Mouse (Mus musculus) lung, adult 2 months (tissue): ENCODE measurements at regions not wholly inside any gene's neighbourhood (a gene's known extent, or its start where the extent isn't known, plus 50 kb on each side); places are given as distances from the start of the nearest gene placed in this dataset.
A peak's percentile ranks its signal among the peaks of the same experiment; 100 is the strongest.

Experiments used
- DNase-seq: peaks from one replicate; pipeline ENCODE4 v3.0.0; 2022
- H3K4me1 ChIP-seq: fragments of 200-500 bp; 2 replicates; pipeline ENCODE4 v1.6.1; 2011; ENCODE audit warnings: low read length; ENCODE audit not compliant: control insufficient read depth, insufficient read depth
- H3K4me3 ChIP-seq: fragments of 200-500 bp; replicated peaks from 2 replicates; pipeline ENCODE3; 2011; ENCODE audit warnings: low read depth, mild to moderate bottlenecking, control low read depth, low read length; ENCODE audit errors: extremely low read depth
- CTCF ChIP-seq: fragments of 200-500 bp; IDR thresholded peaks from 2 replicates; pipeline ENCODE4 v1.5.1; 2011; ENCODE audit warnings: mild to moderate bottlenecking, low read length, control low read depth; ENCODE audit not compliant: insufficient read depth
- POLR2A ChIP-seq: fragments of 200-500 bp; IDR thresholded peaks from 2 replicates; pipeline ENCODE4 v1.6.1; 2011; ENCODE audit warnings: low read depth, mild to moderate bottlenecking, control low read depth, low read length, borderline replicate concordance; ENCODE audit errors: extremely low read depth
- WGBS: fragments of 180-500 bp; shearing (Covaris S2); methylation state at CpG from one replicate; pipeline ENCODE4 v1.1.7; 2018; 5-methylcytosine and 5-hydroxymethylcytosine counted together

GRCm38 (mm10) chr7:74224378-74224777 lies 210.9 kb upstream of the St8sia2 start:
- no peak for DNase-seq
- WGBS = 75% methylated on average over 3 of the region's 3 CpGs
- Histone ChIP-seq H3K4me1 (no peaks in the 10 kb centered on the region), H3K4me3 (no peak overlapping the region)
- no peak for TF ChIP-seq POLR2A
- TF ChIP-seq CTCF = no peak

GRCm38 (mm10) chr7:74200661-74201060 lies 187.2 kb upstream of the St8sia2 start:
- TF ChIP-seq CTCF (peak; percentile 20; the same call in 1 of the 2 replicates), POLR2A (no peak)
- Histone ChIP-seq H3K4me1 (no peaks in the 10 kb centered on the region), H3K4me3 (no peak overlapping the region)
- 29% methylated on average over 4 of the region's 4 CpGs for WGBS
- no peak for DNase-seq

GRCm38 (mm10) chr7:74198796-74199195 lies 185.3 kb upstream of the St8sia2 start:
- no peak overlapping the region for H3K4me3 ChIP-seq
- TF ChIP-seq POLR2A (no peak), CTCF (no peak)
- WGBS = 91% methylated on average over 6 of the region's 6 CpGs
- DNase-seq = no peak
- H3K4me1 ChIP-seq = no peaks in the 10 kb centered on the region

GRCm38 (mm10) chr7:74184661-74185060 lies 171.2 kb upstream of the St8sia2 start:
- no peak for DNase-seq
- no peak overlapping the region for H3K4me3 ChIP-seq
- no peaks in the 10 kb centered on the region for H3K4me1 ChIP-seq
- TF ChIP-seq CTCF (no peak), POLR2A (no peak)

- DNase-seq = no peak
- WGBS = 63% methylated on average over 5 of the region's 5 CpGs
- TF ChIP-seq CTCF = no peak
- no peak for TF ChIP-seq POLR2A
- H3K4me3 ChIP-seq = no peak overlapping the region
- no peaks in the 10 kb centered on the region; the same call in 1 of the 2 replicates for H3K4me1 ChIP-seq
Observed at GRCm38 (mm10) chr7:74174206-74174605, 160.7 kb upstream of the St8sia2 start.

GRCm38 (mm10) chr7:74173230-74173612 lies 159.7 kb upstream of the St8sia2 start:
- WGBS = 18% methylated on average over 2 of the region's 2 CpGs
- no peak for TF ChIP-seq CTCF

GRCm38 (mm10) chr7:74172504-74173229 lies 159.2 kb upstream of the St8sia2 start:
- Histone ChIP-seq H3K4me3 (no peak overlapping the region), H3K4me1 (no peaks in the 10 kb centered on the region; the same call in 1 of the 2 replicates)
- 36% methylated on average over 4 of the region's 4 CpGs for WGBS
- TF ChIP-seq CTCF = no peak
- TF ChIP-seq POLR2A = no peak
- DNase-seq = no peak

More at GRCm38 (mm10) chr7:74173230-74173612, 159.7 kb upstream of the St8sia2 start:
- H3K4me1 ChIP-seq = no peaks in the 10 kb centered on the region; the same call in 1 of the 2 replicates
- DNase-seq = no peak
- no peak overlapping the region for H3K4me3 ChIP-seq

GRCm38 (mm10) chr7:74151590-74151989 lies 138.1 kb upstream of the St8sia2 start:
- whole genome bisulfite sequencing = 60% methylated on average over 4 of the region's 4 CpGs
- H3K4me3 ChIP-seq = no peak overlapping the region
- no peak for DNase-seq
- TF ChIP-seq CTCF = no peak
- no peak for TF ChIP-seq POLR2A
- no peaks in the 10 kb centered on the region for H3K4me1 ChIP-seq

- DNase-seq = no peak
- WGBS = 87% methylated on average over 3 of the region's 3 CpGs
- no peak overlapping the region for H3K4me3 ChIP-seq
- no peak for TF ChIP-seq CTCF
- no peak for TF ChIP-seq POLR2A
- no peaks in the 10 kb centered on the region for H3K4me1 ChIP-seq
Observed at GRCm38 (mm10) chr7:74143236-74143635, 129.7 kb upstream of the St8sia2 start.

GRCm38 (mm10) chr7:74138169-74138568 lies 124.7 kb upstream of the St8sia2 start:
- no peaks in the 10 kb centered on the region for H3K4me1 ChIP-seq
- no peak for TF ChIP-seq POLR2A
- TF ChIP-seq CTCF = no peak
- no peak for DNase-seq
- H3K4me3 ChIP-seq = no peak overlapping the region
- 65% methylated on average over 6 of the region's 6 CpGs for WGBS
